Mouse (Mus musculus) embryonic fibroblast, embryonic 13.5 days (primary cell): ENCODE measurements around the gene Gm8720. TPM values are rescaled to one million over a fixed set of nuclear protein-coding genes. Genes with fewer than 3 reads are reported as not detected.
"Not testable (repeated sequence)": the region's sequence is repeated elsewhere in the genome, so short reads cannot be mapped to it uniquely, and the experiment has no call there.

Experiments
- H3K27ac ChIP-seq: 2 replicates; pipeline ENCODE4 v1.5.1; 2012; ENCODE audit warnings: low read length, control low read depth, inconsistent platforms; ENCODE audit not compliant: insufficient read depth
- H3K4me1 ChIP-seq: 2 replicates; pipeline ENCODE4 v1.6.1; 2011; ENCODE audit warnings: low read length; ENCODE audit not compliant: control insufficient read depth, insufficient read depth
- H3K4me3 ChIP-seq: 2 replicates; pipeline ENCODE4 v1.5.1; 2011; ENCODE audit warnings: mild to moderate bottlenecking, control low read depth, low read length; ENCODE audit not compliant: insufficient read depth
- polyA plus RNA-seq: library from polyadenylated mRNA; stranded (reverse); fragments of >200 nt; gene quantifications from 2 replicates; pipeline ENCODE4 v1.2.4, GENCODE M21; 2011; ENCODE audit warnings: low read depth; ENCODE audit not compliant: missing spikeins, insufficient read length

Gene Gm8720
- not detected in 2 replicates for polyA plus RNA-seq

GRCm38 (mm10) chr7:23067356-23067755, at the start of gene Gm8720:
Gene Gm8720 (minus strand): TSS chr7:23067456.
- H3K27ac ChIP-seq, H3K4me1 ChIP-seq, H3K4me3 ChIP-seq: not testable (repeated sequence)

GRCm38 (mm10) chr7:23055240-23055639, 12.0 kb downstream of the Gm8720 start, which contains the start of gene Vmn1r163:
Gene Vmn1r163 (plus strand): TSS chr7:23055540.
- H3K27ac ChIP-seq, H3K4me3 ChIP-seq, H3K4me1 ChIP-seq: not testable (repeated sequence)

- H3K4me1 ChIP-seq, H3K27ac ChIP-seq, H3K4me3 ChIP-seq: not testable (repeated sequence)
Observed at GRCm38 (mm10) chr7:23019823-23020222, 47.4 kb downstream of the Gm8720 start, which contains the start of gene Gm4216. Gene Gm4216 (minus strand): TSS chr7:23019923.

Other genes starting within 250 kb of the Gm8720 start
- not detected in 2 replicates for gene Vmn1r159, start 223.9 kb downstream of the Gm8720 start, polyA plus RNA-seq
- not detected in 2 replicates for gene Vmn1r160, start 196.2 kb downstream of the Gm8720 start, polyA plus RNA-seq
- gene Gm4214, start 82.8 kb downstream of the Gm8720 start, polyA plus RNA-seq: not detected in 2 replicates
- gene Gm4216, start 47.5 kb downstream of the Gm8720 start, polyA plus RNA-seq: not detected in 2 replicates
- not detected in 2 replicates for gene Vmn1r163, start 11.9 kb downstream of the Gm8720 start, polyA plus RNA-seq
- gene Gm10662, start 77.0 kb upstream of the Gm8720 start, polyA plus RNA-seq: not detected in 2 replicates
- gene Vmn1r165, start 149.9 kb upstream of the Gm8720 start, polyA plus RNA-seq: not detected in 2 replicates
- gene Vmn1r166, start 184.2 kb upstream of the Gm8720 start, polyA plus RNA-seq: not detected in 2 replicates
- gene Gm6902, start 211.4 kb upstream of the Gm8720 start, polyA plus RNA-seq: not detected in 2 replicates
- gene Nlrp4e, start 233.7 kb upstream of the Gm8720 start, polyA plus RNA-seq: not detected in 2 replicates